Mouse (Mus musculus) testis, postnatal 14 days (tissue): ENCODE measurements around the gene Castor1.

Experiments used
- DNase-seq: peaks from one replicate; pipeline ENCODE4 v3.0.0; 2021; ENCODE audit warnings: low spot score

Gene Castor1

GRCm38 (mm10) chr11:4206563-4206962, 11.5 kb upstream of the Castor1 start:
- no peak for DNase-seq

DNA sequence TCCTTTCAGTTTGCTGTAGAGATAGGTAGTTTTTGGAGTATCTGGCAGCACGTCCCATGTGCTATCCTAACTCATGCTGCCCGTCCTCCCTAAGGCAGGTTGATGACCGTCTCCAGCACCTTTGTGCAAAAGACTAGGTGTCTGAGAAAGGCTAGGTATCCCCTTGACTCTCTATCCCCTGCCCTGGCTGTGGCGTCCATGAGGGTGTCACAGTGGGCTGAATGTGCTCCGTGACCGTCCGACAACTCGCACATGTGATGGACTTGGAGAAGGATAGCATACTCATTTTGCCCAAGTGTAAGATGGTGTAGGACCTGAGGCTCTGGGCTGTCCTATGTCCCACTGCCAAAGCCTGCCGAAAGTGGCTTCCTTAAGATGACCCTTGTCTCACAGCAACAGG, 10.4 kb upstream of the Castor1 start:
- DNase-seq, result no peak

GRCm38 (mm10) chr11:4209556-4209955, 8.5 kb upstream of the Castor1 start:
- no peak for DNase-seq

- DNase-seq, result no peak
Measured at GRCm38 (mm10) chr11:4210786-4211185, 7.2 kb upstream of the Castor1 start.

- peak; percentile 71 for DNase-seq
Measured at GRCm38 (mm10) chr11:4213107-4213506, 4.9 kb upstream of the Castor1 start.

DNA sequence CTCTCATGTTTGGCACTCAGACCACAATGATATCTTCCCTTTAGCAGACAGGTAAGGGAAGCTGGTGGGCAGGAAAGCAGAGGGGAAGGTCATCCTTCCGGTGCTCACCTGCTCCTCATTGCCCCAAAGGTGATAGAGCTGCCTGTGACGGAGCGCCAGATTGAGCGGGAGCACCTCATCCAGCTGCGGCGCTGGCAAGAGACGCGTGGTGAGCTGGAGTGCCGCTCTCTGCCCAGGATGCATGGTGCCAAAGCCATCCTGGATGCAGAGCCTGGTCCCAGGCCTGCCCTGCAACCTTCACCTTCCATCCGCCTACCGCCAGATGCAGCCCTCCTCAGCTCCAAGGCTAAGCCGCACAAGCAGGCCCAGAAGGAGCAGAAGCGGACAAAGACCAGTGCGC, 3.5 kb upstream of the Castor1 start:
- no peak for DNase-seq

DNA sequence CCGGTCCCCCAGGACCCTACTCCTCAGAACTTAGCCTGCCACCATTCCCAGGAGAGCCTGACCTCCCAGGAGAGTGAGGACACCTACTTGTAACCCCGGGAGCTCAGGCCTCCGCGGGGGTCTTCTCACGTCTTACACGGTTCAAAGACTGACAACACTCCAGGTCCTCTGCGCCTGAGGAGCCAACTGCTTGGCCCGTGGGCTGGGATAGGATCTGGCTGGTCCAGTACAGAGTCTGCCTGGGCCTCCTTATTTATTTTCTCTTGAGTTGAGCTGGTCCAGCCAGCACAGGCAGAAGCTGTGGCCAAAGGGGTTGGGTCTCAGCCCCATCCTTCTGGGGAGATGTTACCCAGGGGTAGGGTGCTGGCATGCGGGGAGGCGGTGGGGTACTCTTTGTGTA, 3.0 kb upstream of the Castor1 start:
- DNase-seq, result no peak

GRCm38 (mm10) chr11:4216248-4217000, 1.6 kb upstream of the Castor1 start:
- peak; percentile 57 for DNase-seq

DNA sequence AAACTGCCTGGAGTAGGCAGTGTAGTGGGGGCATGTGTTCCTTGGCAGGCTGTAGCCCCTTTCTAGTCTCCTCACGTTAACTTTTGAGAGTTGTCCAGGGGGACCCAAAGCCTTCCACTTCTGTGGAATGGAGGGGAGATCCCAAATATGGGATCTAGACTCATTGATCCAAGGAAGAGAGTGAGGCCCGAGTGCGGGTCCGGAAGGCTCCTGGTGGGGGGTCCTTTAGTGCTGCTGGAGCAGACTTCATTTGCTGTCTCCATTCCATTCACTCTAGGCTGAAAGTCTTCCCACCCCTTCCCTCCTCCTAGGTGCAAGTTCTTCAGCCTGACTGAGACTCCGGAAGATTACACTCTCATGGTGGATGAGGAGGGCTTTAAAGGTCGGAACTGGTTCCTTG, 612 bp downstream of the Castor1 start:
- no peak for DNase-seq

- peak; percentile 48 for DNase-seq
Measured at GRCm38 (mm10) chr11:4219317-4219751, 1.3 kb downstream of the Castor1 start.

DNA sequence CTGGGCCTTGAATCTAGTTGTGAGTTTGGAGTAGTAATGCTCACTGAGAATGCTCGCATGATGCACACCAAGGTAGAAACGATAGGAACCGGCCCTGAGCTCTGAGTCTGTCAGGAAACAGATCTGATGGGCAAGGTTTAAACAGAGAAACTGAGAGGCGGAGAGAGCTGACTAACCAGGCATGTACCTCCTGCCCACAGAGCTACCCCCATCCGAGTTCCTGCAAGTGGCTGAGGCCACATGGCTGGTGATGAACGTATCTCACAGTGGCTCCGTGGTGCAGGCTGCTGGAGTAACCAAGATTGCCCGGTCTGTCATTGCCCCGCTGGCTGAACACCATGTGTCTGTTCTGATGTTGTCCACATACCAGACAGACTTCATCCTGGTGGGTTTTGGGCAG, 1.9 kb downstream of the Castor1 start:
- no peak for DNase-seq

DNA sequence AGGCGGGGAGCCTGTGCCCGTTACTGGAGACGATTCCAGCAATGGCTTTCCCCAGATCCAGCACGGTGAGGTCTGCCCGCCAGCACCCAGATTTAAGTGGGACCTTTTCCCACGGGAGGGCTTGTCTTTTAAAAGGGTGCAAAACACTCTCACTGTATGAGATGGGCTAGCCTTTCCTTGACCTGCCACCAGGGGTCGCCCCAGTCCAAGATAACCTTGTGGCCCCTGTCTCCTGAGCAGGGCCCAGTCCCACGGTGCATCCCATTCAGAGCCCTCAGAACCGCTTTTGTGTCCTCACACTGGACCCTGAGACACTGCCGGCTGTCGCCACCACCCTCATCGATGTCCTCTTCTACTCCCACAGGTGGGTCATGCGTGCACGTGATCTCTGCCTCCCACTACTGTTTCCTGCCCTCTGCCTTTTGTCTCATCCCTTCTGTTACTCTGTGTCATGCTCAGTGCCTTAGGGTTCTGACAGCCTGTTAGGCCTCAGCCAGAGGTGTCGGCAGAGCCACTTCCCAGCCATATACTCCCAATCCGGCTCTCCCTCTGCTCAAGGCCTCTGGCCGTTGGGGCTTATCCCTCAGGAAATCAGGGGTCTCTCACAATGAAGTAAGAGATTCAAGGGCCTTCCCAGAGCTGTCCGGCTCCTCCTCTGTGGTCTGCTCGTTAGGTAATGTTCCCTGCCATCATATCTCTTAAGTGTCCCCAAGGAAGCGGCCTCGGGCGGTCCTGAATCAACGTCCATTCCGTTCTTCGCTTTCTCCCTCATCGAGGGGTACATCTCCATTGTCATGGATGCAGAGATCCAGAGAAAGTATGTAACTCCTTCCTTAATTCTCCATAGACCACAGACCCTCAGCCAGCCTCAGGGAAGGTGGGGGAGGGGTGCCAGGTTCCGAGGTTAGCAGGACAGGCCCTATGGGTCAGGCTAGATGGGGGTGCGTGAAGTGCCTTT, 2.7 kb downstream of the Castor1 start:
- peak; percentile 73 for DNase-seq

GRCm38 (mm10) chr11:4222046-4222950, 4.3 kb downstream of the Castor1 start:
- DNase-seq, result no peak

GRCm38 (mm10) chr11:4223393-4224188, 5.6 kb downstream of the Castor1 start:
- no peak for DNase-seq

DNA sequence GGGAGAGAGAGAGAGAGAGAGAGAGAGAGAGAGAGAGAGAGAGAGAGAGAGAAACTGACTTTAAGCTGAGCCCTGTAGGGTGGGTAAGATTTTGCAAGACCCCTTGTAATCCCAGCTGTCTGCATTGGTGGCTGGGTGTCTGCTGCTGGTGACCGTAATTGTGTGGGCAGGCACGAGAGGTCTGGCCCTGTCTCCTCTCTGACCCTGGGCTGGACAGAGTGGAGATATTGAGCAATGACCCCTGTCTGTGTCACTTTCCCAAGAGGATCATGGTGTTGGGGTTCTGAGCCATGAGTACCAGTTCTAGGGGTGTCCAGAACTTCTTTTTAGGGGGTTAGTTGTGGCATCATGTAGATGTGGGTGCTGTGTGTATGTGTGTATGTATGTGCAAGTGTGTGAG, 6.2 kb downstream of the Castor1 start:
- DNase-seq, result no peak

DNA sequence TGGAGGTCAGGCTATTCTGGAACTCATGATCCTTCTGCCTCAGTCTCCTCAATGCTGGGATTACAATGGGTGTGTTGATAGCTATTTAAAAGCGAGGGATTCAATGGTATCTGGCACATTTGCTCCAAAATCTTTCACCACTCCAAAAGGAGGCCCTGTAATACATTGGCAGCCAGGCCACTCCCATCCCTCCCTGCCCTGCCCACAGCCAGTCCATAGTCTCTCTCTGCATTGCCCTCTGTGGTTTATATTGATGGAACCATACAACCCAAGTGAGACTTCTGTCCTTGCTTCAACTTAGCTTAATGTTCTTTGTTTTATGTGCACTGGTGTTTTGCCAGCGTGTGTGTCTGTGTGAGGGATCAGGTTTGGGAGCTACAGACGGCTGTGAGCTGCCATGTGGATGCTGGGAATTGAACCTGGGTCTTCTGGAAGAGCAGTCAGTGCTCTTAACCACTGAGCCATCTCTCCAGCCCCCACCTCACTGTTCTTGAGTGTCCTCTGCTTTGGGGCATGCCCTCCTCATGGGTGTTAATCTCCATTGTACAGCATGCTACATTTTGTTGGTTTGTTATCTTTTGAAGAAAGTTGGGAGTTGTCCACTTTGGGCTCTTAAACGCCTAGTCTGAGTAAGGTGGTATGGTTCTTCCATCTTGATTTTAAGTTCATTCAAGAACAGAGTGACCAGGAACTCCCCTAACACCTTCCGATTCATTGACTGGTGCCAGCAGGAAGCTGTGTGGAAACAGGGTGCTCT, 8.7 kb downstream of the Castor1 start:
- DNase-seq, result no peak

DNA sequence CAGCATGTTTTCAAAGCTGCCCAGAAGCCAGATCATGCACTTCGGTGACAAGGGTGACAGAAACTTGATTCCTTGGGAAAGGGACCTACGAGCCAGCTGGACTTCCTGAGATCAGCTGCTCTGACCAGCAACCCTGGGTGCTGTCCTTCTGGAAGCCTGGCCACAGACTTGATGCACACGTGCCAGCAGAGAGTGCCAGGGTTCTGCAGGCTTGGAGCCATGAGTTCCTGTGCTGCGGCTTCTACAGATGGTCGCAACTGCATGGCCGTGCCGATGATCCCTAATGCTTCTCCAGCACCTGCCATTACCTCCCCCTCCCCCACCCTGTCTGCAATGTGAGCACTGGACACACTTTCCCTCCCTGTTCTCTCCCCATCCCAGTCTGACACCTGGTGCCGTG, 10.4 kb downstream of the Castor1 start:
- no peak for DNase-seq

DNA sequence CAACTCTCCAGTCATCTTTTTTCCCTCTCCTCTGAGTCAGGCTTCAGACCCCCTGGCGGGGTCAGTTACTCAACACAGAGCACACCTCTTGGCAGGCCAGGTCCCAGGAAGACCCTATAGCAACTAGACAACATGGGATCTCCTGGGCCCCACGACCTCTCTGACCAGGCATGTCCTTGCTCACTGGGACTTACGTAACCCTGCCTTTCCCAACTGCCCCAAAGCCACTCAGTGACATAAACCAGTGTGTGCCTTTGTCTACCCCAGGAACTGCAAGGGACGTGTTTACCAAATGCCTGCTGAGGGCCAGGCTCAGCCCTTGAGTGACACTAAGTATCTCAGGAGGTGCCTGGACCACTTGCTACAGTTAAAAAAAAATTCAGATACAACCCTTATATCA, 11.8 kb downstream of the Castor1 start:
- no peak for DNase-seq

DNA sequence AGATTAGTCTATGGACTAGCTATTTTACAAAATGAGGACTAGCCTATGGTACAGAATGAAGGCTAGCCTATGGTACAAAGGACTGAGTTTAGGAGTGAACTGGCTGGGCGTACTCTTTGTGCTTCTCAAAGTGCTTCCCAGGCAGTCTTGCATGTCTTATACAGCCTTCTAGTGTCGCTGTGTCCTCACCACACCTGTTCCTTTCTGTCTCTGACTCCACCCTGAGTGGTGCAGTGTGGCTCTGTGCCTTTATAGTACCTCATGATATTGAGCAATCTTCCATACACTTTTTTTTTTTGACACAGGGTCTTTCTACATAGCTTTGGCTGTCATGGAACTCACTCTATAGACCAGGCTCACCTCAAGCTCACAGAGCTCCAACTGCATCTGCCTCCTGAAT, 13.4 kb downstream of the Castor1 start:
- DNase-seq, result no peak

- no peak for DNase-seq
Measured at GRCm38 (mm10) chr11:4232644-4233043, 14.6 kb downstream of the Castor1 start.
